Mouse (Mus musculus) spleen, adult 2 months (tissue): ENCODE results near the gene Fam160a1.

Experiments
- CTCF ChIP-seq: fragments of 200-500 bp; IDR thresholded peaks from 2 replicates; pipeline ENCODE4 v1.5.1; 2011; ENCODE audit warnings: mild to moderate bottlenecking, inconsistent platforms; ENCODE audit not compliant: insufficient read depth, insufficient read length, insufficient replicate concordance; ENCODE audit errors: extremely low read depth
- POLR2A ChIP-seq: fragments of 200-500 bp; IDR thresholded peaks from 2 replicates; pipeline ENCODE4 v1.6.1; 2011; ENCODE audit warnings: low read depth, low read length, inconsistent platforms

- TF ChIP-seq CTCF (no peak), POLR2A (no peak)
These were observed 33.0 kb upstream of the Fam160a1 start for GRCm38 (mm10) chr3:85850079-85850478.
